Mouse (Mus musculus) hindbrain, embryonic 14.5 days (tissue): Measurements from ENCODE around the gene Ttc28. TPM values are rescaled to one million over a fixed set of nuclear protein-coding genes. Genes with fewer than 3 reads are reported as not detected.

Experiments used
- ATAC-seq: fragments of 200-750 bp; cut with Nextera tagmentation; 2 replicates; pipeline ENCODE4 v1.8.0; 2017; ENCODE audit warnings: moderate number of reproducible peaks, mild to moderate bottlenecking, moderate TSS enrichment, moderate library complexity; ENCODE audit not compliant: low FRiP score
- DNase-seq: peaks from one replicate; pipeline ENCODE4 v3.0.0-alpha.2; 2015; ENCODE audit warnings: low spot score
- H3K27ac ChIP-seq: fragments of 300-500 bp; sonication (generic); 2 replicates; pipeline ENCODE4 v1.5.1; 2014; ENCODE audit warnings: mild to moderate bottlenecking, moderate library complexity
- H3K27me3 ChIP-seq: fragments of 300-500 bp; sonication (generic); 2 replicates; pipeline ENCODE4 v1.6.1; 2014; ENCODE audit warnings: mild to moderate bottlenecking, low read length, mixed read lengths; ENCODE audit not compliant: control insufficient read depth, insufficient read depth
- H3K36me3 ChIP-seq: fragments of 300-500 bp; sonication (generic); replicated peaks from 2 replicates; pipeline ENCODE4 v1.6.1; 2014; ENCODE audit not compliant: control insufficient read depth, insufficient read depth
- H3K4me1 ChIP-seq: fragments of 300-500 bp; sonication (generic); replicated peaks from 2 replicates; pipeline ENCODE4 v1.6.1; 2014; ENCODE audit warnings: antibody characterized with exemption, low read length, mixed read lengths; ENCODE audit not compliant: control insufficient read depth, insufficient read depth
- H3K4me2 ChIP-seq: fragments of 300-500 bp; sonication (generic); replicated peaks from 2 replicates; pipeline ENCODE4 v1.6.1; 2014; ENCODE audit warnings: mild to moderate bottlenecking, moderate library complexity
- H3K4me3 ChIP-seq: fragments of 300-500 bp; sonication (generic); replicated peaks from 2 replicates; pipeline ENCODE4 v1.5.1; 2014; ENCODE audit warnings: mild to moderate bottlenecking, low read length
- H3K9ac ChIP-seq: fragments of 300-500 bp; sonication (generic); 2 replicates; pipeline ENCODE4 v1.6.1; 2014
- H3K9me3 ChIP-seq: fragments of 300-500 bp; sonication (generic); 2 replicates; pipeline ENCODE4 v1.6.1; 2016; ENCODE audit warnings: low read length; ENCODE audit not compliant: control insufficient read depth
- WGBS: fragments of 180-500 bp; shearing (Covaris S2); extraction: QIAGEN DNeasy Blood & Tissue Kit; methylation state at CpG from one replicate; pipeline ENCODE4 v1.1.7; 2014; 5-methylcytosine and 5-hydroxymethylcytosine counted together
- polyA plus RNA-seq: library from polyadenylated mRNA; unstranded; fragments of >200 nt; fragmentation: Nextera tagmentation; extraction: Ambion mirVana; gene quantifications from 2 replicates; pipeline ENCODE4 v1.2.1, GENCODE M21; 2014

Gene Ttc28
- polyA plus RNA-seq, 1 experiment from 2014 or later = 30.0 TPM

- H3K27ac ChIP-seq = peak overlapping the region; percentile 86
- ATAC-seq (peak; percentile 77), DNase-seq (peak; percentile 63)
- H3K9me3 ChIP-seq = no peaks in the 10 kb centered on the region
- 14% methylated on average over 16 of the region's 16 CpGs for WGBS
- H3K36me3 ChIP-seq = peaks cover 25% of the 10 kb centered on the region
- no peaks in the 10 kb centered on the region for H3K27me3 ChIP-seq
- H3K4me3 ChIP-seq = no peak overlapping the region
- peak overlapping the region; percentile 41; the same call in 1 of the 2 replicates for H3K9ac ChIP-seq
- no peak overlapping the region for H3K4me2 ChIP-seq
- H3K4me1 ChIP-seq = peaks cover 59% of the 10 kb centered on the region
Measured at GRCm38 (mm10) chr5:111220679-111221380, 341.2 kb downstream of the Ttc28 start.

- H3K9ac ChIP-seq = no peak overlapping the region
- H3K4me1 ChIP-seq = peaks cover 56% of the 10 kb centered on the region
- DNase-seq = no peak
- no peak overlapping the region for H3K4me2 ChIP-seq
- WGBS = 42% methylated on average over 11 of the region's 11 CpGs
- H3K9me3 ChIP-seq = no peaks in the 10 kb centered on the region
- ATAC-seq = no peak
- no peak overlapping the region for H3K4me3 ChIP-seq
- no peaks in the 10 kb centered on the region for H3K27me3 ChIP-seq
- no peak overlapping the region for H3K27ac ChIP-seq
- peaks cover 38% of the 10 kb centered on the region for H3K36me3 ChIP-seq
Measured at GRCm38 (mm10) chr5:111222820-111223219, 343.2 kb downstream of the Ttc28 start.

GRCm38 (mm10) chr5:111225306-111225705 lies 345.7 kb downstream of the Ttc28 start:
- peaks cover 54% of the 10 kb centered on the region for H3K4me1 ChIP-seq
- H3K9me3 ChIP-seq = no peaks in the 10 kb centered on the region
- no peak overlapping the region for H3K4me3 ChIP-seq
- peak overlapping the region; percentile 65 for H3K27ac ChIP-seq
- peaks cover 48% of the 10 kb centered on the region for H3K36me3 ChIP-seq
- H3K9ac ChIP-seq = peak overlapping the region; percentile 20; the same call in 1 of the 2 replicates
- no peak overlapping the region for H3K4me2 ChIP-seq
- DNase-seq = no peak
- no peak for ATAC-seq
- no peaks in the 10 kb centered on the region for H3K27me3 ChIP-seq
- whole genome bisulfite sequencing = 56% methylated on average over 11 of the region's 11 CpGs

- Histone ChIP-seq H3K4me1 (peaks cover 43% of the 10 kb centered on the region), H3K27ac (peak overlapping the region; percentile 4; the same call in 1 of the 2 replicates), H3K27me3 (no peaks in the 10 kb centered on the region), H3K9ac (no peak overlapping the region), H3K9me3 (no peaks in the 10 kb centered on the region), H3K36me3 (peaks cover 59% of the 10 kb centered on the region), H3K4me3 (no peak overlapping the region), H3K4me2 (no peak overlapping the region)
- no peak for DNase-seq
- ATAC-seq = no peak
- 79% methylated on average over 10 of the region's 10 CpGs for WGBS
Measured at GRCm38 (mm10) chr5:111226486-111226885, 346.9 kb downstream of the Ttc28 start.

- peak overlapping the region; percentile 65 for H3K27ac ChIP-seq
- peaks cover 70% of the 10 kb centered on the region for H3K36me3 ChIP-seq
Measured at GRCm38 (mm10) chr5:111227850-111228249, 348.2 kb downstream of the Ttc28 start.

GRCm38 (mm10) chr5:111228302-111229040 lies 348.9 kb downstream of the Ttc28 start:
- 18% methylated on average over 14 of the region's 14 CpGs for WGBS
- Histone ChIP-seq H3K27ac (peak overlapping the region; percentile 65), H3K4me3 (no peak overlapping the region), H3K9me3 (no peaks in the 10 kb centered on the region), H3K4me1 (peaks cover 43% of the 10 kb centered on the region), H3K27me3 (no peaks in the 10 kb centered on the region), H3K4me2 (no peak overlapping the region), H3K36me3 (peaks cover 71% of the 10 kb centered on the region), H3K9ac (peak overlapping the region; percentile 16; the same call in 1 of the 2 replicates)
- DNase-seq (no peak), ATAC-seq (0 out of 2 replicates have a peak, but pooled peaks have one; percentile 19)

More at GRCm38 (mm10) chr5:111227850-111228249, 348.2 kb downstream of the Ttc28 start:
- Histone ChIP-seq H3K4me3 (no peak overlapping the region), H3K9ac (no peak overlapping the region), H3K4me1 (peaks cover 42% of the 10 kb centered on the region), H3K9me3 (no peaks in the 10 kb centered on the region), H3K4me2 (no peak overlapping the region), H3K27me3 (no peaks in the 10 kb centered on the region)
- no peak for ATAC-seq
- no peak for DNase-seq
- WGBS = 68% methylated on average over 5 of the region's 5 CpGs

GRCm38 (mm10) chr5:111229041-111229394 lies 349.4 kb downstream of the Ttc28 start:
- H3K4me2 ChIP-seq = no peak overlapping the region
- peak overlapping the region; percentile 65; the same call in 1 of the 2 replicates for H3K27ac ChIP-seq
- no peaks in the 10 kb centered on the region for H3K9me3 ChIP-seq
- no peaks in the 10 kb centered on the region for H3K27me3 ChIP-seq
- H3K4me3 ChIP-seq = no peak overlapping the region
- no peak for ATAC-seq
- no peak for DNase-seq
- H3K9ac ChIP-seq = 0 out of 2 replicates have a peak overlapping the region, but pooled peaks have one; percentile 16
- H3K36me3 ChIP-seq = peaks cover 70% of the 10 kb centered on the region
- 59% methylated on average over 12 of the region's 12 CpGs for WGBS
- peaks cover 43% of the 10 kb centered on the region for H3K4me1 ChIP-seq

GRCm38 (mm10) chr5:111229671-111230070 lies 350.1 kb downstream of the Ttc28 start:
- Histone ChIP-seq H3K36me3 (peaks cover 63% of the 10 kb centered on the region), H3K4me1 (peaks cover 43% of the 10 kb centered on the region), H3K4me3 (no peak overlapping the region), H3K27me3 (no peaks in the 10 kb centered on the region), H3K27ac (no peak overlapping the region), H3K4me2 (no peak overlapping the region), H3K9me3 (no peaks in the 10 kb centered on the region), H3K9ac (no peak overlapping the region)
- ATAC-seq (no peak), DNase-seq (no peak)
- WGBS = 49% methylated on average over 3 of the region's 3 CpGs

GRCm38 (mm10) chr5:111231044-111231443 lies 351.4 kb downstream of the Ttc28 start:
- Histone ChIP-seq H3K9me3 (no peaks in the 10 kb centered on the region), H3K27me3 (no peaks in the 10 kb centered on the region), H3K9ac (no peak overlapping the region), H3K27ac (no peak overlapping the region), H3K4me1 (peaks cover 39% of the 10 kb centered on the region), H3K36me3 (peaks cover 63% of the 10 kb centered on the region), H3K4me2 (no peak overlapping the region), H3K4me3 (no peak overlapping the region)
- 0 out of 2 replicates have a peak, but pooled peaks have one; percentile 22 for ATAC-seq
- no peak for DNase-seq
- WGBS = 40% methylated on average over 13 of the region's 13 CpGs
